11 mouse cellular contexts compared by ENCODE assay signal in the genomic region with DNA sequence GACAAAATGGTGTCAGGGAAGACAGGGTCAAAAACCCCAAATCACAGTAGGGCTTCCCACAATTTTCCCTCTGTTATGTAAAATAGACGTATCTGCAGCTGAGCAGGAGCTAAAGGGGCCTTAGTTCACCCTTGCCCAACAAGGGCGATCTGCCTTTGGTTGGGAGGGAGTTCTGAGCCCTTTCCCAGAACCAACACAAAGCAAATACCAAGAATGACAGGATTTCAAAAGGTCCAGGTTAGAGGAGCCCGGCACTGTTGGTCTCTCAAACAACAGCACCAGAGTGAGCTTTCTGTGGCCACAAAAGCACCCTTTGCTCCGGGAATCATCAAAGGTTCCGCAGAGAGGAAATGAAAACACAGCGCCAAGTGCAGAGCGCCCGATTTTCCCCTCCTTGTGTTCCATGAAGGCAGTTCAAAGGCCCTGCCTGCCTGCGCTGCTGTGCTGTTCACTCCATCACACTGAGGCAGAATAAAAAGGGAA. TPM values are rescaled to one million over a fixed set of nuclear protein-coding genes. Genes with fewer than 3 reads are reported as not detected.
DNase-seq lines count a peak whose midpoint lies in the region; ATAC-seq and TF ChIP-seq lines count a peak whose summit lies in the region.
"Had no signal": no experiment of that assay in that cellular context is flagged by ENCODE, and none has a peak within 500 bp of the region (broad histone marks: within the 10 kb centered on the region; RNA-seq: fewer than 3 reads in every experiment).

No protein-coding gene starts in this region.

- no peaks in the 10 kb centered on the region for H3K27me3 ChIP-seq in forebrain, embryonic 15.5 days
- H3K27me3 ChIP-seq in liver, embryonic 16.5 days (ENCODE audit: control insufficient read depth, insufficient read depth, low read depth, low read length), result no peaks in the 10 kb centered on the region
- H3K27me3 ChIP-seq in cerebellum, adult 2 months (ENCODE audit: control insufficient read depth, insufficient read depth, low read length), result no peaks in the 10 kb centered on the region
- H3K27me3 ChIP-seq: megakaryocyte, embryonic 14.5 days had no signal

- peak; percentile 7 for DNase-seq in right cerebral cortex, postnatal 4 days
- no peak for DNase-seq in right cerebral cortex, postnatal 36 days (ENCODE audit: low spot score in 2 of 2)
- no peak for DNase-seq in spleen, postnatal 14 days (ENCODE audit: low spot score in 2 of 2)
- DNase-seq in right cerebral cortex, postnatal 25 days, result no peak
- DNase-seq in cerebellum, adult 2 months, result no peak

- no peak overlapping the region for H3K4me2 ChIP-seq in forebrain, embryonic 15.5 days (replicated peaks)
- H3K4me2 ChIP-seq in liver, embryonic 16.5 days (ENCODE audit: low read depth, low read length), result no peak overlapping the region

- peak overlapping the region; percentile 55 for H3K27ac ChIP-seq in forebrain, embryonic 15.5 days (replicated peaks)
- peak overlapping the region; percentile 51 for H3K27ac ChIP-seq in liver, embryonic 16.5 days (ENCODE audit: low read length)
- no peak overlapping the region for H3K27ac ChIP-seq in cerebellum, adult 2 months (ENCODE audit: insufficient read depth, low read length)

- no peaks in the 10 kb centered on the region for H3K9me3 ChIP-seq in forebrain, embryonic 15.5 days
- H3K9me3 ChIP-seq in liver, embryonic 16.5 days (replicated peaks; ENCODE audit: control insufficient read depth, low read length), result no peaks in the 10 kb centered on the region
- H3K9me3 ChIP-seq: megakaryocyte, embryonic 14.5 days had no signal

- H3K9ac ChIP-seq in forebrain, embryonic 15.5 days (replicated peaks), result no peak overlapping the region
- H3K9ac ChIP-seq in liver, embryonic 16.5 days (ENCODE audit: low read depth, low read length), result no peak overlapping the region

- 0 out of 2 replicates have a peak, but pooled peaks cover 3% of the 10 kb centered on the region for H3K36me3 ChIP-seq in forebrain, embryonic 15.5 days
- H3K36me3 ChIP-seq in liver, embryonic 16.5 days (ENCODE audit: control insufficient read depth, insufficient read depth), result peaks cover 15% of the 10 kb centered on the region

- TF ChIP-seq CTCF in cerebellum, adult 2 months (IDR thresholded peaks at IDR 0.05; ENCODE audit: borderline replicate concordance, insufficient read depth, low read depth, low read length), result no peak

- 3% methylated on average over 9 of the region's 9 CpGs for WGBS in forebrain, embryonic 15.5 days
- 66% methylated on average over 9 of the region's 9 CpGs for WGBS in liver, embryonic 16.5 days (ENCODE audit: insufficient replicate concordance)
- 56% methylated on average over 9 of the region's 9 CpGs for WGBS in cerebellum, adult 2 months

- peaks cover 19% of the 10 kb centered on the region for H3K4me1 ChIP-seq in forebrain, embryonic 15.5 days
- peaks cover 11% of the 10 kb centered on the region for H3K4me1 ChIP-seq in liver, embryonic 16.5 days (ENCODE audit: control insufficient read depth, low read depth, low read length)
- H3K4me1 ChIP-seq in cerebellum, adult 2 months (ENCODE audit: control insufficient read depth, insufficient read depth, low read length), result peaks cover 4% of the 10 kb centered on the region; the same call in 1 of the 2 replicates

- no peak overlapping the region for H3K4me3 ChIP-seq in forebrain, embryonic 15.5 days
- H3K4me3 ChIP-seq in liver, embryonic 16.5 days (ENCODE audit: low read depth, low read length), result no peak overlapping the region
- no peak overlapping the region for H3K4me3 ChIP-seq in cerebellum, adult 2 months (replicated peaks; ENCODE audit: insufficient read depth, low read depth, low read length)
- H3K4me3 ChIP-seq: megakaryocyte, embryonic 14.5 days had no signal

- peak; percentile 87 for ATAC-seq in forebrain, embryonic 15.5 days (replicated peaks)
- ATAC-seq in liver, embryonic 16.5 days (ENCODE audit: low read depth), result peak; percentile 61
- ATAC-seq in cerebellum, adult (ENCODE audit: insufficient number of reproducible peaks, low FRiP score, low TSS enrichment), result no peak
- ATAC-seq: activated CD4-positive, CD25-positive, alpha-beta regulatory T cell, adult 4 months; intestine, postnatal 0 days had no signal

- no peak for TF ChIP-seq POLR2A in cerebellum, adult 2 months (IDR thresholded peaks at IDR 0.05; ENCODE audit: borderline replicate concordance, insufficient read depth, low read length)

RNA-seq across cellular contexts. Expression of a gene that starts 57.3 kb away (rescaled TPM):
- 10.9 and 11.3 TPM in 2 replicates for polyA plus RNA-seq in forebrain, embryonic 15.5 days (2015; fragmentation: Nextera tagmentation; extraction: Ambion mirVana)
- polyA plus RNA-seq in liver, embryonic 16.5 days (2015; fragmentation: Nextera tagmentation; extraction: Ambion mirVana), result 6.7 and 8.2 TPM in 2 replicates
- polyA plus RNA-seq in cerebellum, adult 2 months (2012; rRNA removed), result 43.9 and 44.9 TPM in 2 replicates
